Mouse (Mus musculus) frontal cortex, postnatal 10 days (tissue): Measurements from ENCODE around the gene Myocos.

ENCODE experiments used
- DNase-seq, 2 experiments: peaks; one replicate each; pipeline ENCODE4 v3.0.0; 2022; ENCODE audit warnings: low spot score in 2 of 2, mixed read lengths in 1 of 2

The Myocos gene

DNA sequence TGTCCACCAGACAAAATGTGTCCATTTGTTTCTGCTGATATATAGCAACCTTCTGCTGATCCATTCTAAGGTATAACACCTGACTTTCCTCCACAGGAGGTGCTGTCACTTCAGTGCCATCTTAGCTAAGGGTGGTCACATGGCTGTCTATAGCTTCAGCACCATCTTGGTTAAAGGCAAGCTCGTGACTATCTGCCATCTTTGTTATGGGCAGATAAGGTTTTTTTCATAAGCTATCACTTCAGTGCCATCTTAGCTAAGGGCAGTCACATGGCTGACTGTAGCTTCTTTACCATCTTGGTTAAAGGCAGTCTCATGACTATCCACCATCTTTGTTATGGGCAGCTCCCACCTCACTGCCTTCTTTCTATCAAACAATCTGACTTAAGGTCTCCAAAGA lies 42.5 kb downstream of the Myocos start:
- peak in 1 of 2 experiments; percentile 27 for DNase-seq

DNA sequence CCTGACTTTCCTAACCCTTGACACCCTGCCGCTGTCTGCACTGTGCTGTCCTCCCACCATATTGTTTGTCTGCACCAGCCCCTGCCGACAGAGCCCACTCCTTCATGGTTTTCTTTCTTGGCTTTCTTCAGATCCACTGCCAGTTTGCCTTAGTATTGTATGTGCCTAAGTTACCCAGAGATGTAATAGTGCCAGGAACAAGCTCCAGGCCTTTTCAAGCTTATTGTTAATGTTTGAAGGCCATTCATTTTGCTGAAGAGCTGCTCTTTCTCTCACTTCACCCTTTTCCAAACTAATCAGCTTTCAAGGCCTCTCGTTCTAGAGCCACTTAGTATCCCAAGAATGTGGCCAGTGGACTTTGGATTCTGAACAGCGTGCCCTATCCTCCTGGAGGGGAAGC lies 46.8 kb downstream of the Myocos start:
- no peak for DNase-seq

DNA sequence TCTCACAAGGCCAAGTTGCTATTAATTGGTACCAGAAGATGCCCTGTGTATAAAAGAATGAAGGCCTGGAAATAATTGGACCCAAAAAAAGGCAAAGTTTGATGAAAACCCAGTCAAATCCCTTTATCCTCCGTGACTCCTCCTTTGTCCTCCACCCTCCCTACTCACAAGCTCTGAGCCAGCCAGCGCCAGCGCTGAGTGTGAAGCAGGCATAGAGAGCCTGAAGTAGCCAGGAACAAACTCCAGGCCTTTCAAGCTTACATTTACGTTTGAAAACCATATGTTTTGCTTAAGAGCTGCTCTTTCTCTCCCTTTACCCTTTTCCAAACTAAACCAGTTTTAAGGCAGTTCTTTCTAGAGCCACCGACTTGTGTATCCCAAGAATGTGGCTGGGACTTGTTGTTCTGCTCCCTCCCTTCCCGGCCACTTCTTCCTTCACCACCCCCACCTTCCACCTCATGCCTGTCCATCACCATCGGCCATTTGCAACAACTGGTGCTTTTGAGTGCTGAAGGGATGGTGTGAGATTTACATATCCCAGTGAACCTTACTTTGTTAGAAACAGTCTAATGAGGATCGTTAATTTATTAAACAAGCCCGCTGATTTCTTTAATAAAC lies 48.3 kb downstream of the Myocos start:
- no peak for DNase-seq

DNA sequence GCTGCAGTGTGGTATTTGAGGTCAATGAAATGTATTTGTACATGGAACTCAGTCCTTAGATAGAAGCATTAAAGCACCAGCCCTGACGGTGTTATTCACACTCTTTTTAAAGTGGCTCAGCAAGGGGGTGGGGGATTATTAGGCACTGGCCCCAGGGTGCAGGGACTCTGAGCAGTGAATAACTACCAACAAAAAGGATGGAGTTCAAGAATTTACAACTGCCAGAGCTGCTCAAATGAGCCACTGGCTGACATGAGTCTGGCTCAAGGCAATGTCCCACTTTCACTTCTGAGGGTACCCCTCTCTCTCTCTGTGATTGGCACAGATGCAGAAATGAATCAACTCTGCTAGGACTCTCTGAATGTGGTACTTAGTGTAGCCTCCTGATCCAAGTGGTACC lies 49.9 kb downstream of the Myocos start:
- no peak for DNase-seq

DNA sequence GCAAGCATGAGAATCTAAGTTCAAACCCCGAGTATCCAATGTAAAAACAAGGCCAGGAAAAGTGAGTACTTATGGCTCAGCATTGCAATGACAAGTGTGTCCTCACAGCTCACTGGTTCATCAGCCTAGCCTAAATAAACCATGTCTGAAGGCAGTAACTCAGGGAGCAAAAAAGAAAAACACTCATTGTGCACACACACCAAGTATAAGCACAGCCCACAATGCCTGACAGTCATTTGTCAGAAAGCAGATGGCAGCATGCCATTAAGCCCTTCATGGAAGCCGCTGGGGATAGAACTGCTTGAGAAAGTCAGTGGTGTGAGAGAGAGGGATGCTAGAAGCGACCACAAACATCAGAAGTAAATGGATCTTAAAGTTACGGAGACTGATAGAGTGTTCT lies 56.7 kb downstream of the Myocos start:
- no peak for DNase-seq

DNA sequence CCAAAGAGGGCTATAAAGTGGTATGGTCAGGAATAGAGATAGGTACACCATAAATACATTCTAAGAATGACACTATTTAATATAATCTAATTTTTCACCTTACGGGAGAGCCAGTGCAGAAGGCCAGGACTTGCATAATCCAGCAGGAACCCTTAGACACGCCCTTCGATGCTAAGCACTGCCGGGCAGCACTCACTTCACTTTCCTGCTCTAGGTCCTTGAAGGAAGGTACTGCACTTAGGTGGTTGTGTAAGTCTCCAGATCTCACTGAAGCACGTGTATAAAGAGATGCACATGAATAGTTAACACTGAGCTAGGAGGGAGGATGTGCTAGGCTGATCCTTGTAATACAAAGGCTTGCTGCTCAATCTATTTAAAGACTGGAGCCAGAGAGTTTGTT lies 58.4 kb downstream of the Myocos start:
- no peak for DNase-seq

DNA sequence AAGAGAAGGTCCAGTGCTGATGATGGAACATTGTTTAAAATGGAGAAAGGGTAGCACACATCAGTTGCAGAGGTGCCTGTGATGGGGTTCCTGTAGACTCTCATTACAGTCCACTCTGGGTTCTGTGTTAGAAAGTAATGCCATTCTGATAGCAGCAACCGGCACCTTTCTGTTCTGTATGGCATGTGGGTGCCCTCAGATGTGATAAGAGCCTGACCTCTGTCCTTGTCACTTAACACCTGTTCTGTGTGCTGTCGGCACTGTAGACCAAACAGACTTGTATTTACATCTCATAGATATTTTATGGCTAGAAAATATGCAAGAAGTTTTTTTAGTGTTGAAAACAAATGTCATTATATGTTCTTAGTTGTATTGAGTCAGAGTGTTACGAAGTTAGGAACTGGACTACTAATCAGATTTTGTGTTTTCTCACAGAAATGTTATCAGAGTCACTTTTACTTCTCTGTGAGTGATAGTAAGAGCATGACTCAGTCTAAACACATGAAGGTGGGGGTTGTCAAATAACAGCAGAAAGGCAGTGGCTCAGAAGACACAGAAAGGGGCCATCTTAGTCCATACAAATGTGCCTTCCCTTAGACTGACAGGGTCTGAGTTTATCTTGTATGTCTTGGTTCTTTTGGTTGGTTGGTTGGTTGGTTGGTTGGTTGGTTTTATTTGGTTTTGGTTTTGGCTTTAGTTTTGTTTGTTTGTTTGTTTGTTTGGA lies 60.5 kb downstream of the Myocos start:
- DNase-seq, result no peak
